Mouse (Mus musculus): ENCODE measurements around the gene Zwint. TPM values are rescaled to one million over a fixed set of nuclear protein-coding genes. Genes with fewer than 3 reads are reported as not detected.

The Zwint gene
- total RNA-seq (2015): 81.5 and 91.3 TPM in 2 replicates
- 177 and 196 TPM in 2 replicates for total RNA-seq (2017)

GRCm38 (mm10) chr10:72654270-72655016 is at the start of gene Zwint:
Zwint (plus strand) TSS chr10:72654845.
- ATAC-seq (replicated peaks; ENCODE audit: poor library complexity): peak; percentile 85

- ATAC-seq (replicated peaks; ENCODE audit: poor library complexity): no peak
These were observed 41.3 kb upstream of the Zwint start for GRCm38 (mm10) chr10:72613125-72613915.

- no peak for ATAC-seq (replicated peaks; ENCODE audit: poor library complexity)
These were observed 38.5 kb upstream of the Zwint start for GRCm38 (mm10) chr10:72616153-72616552.

- ATAC-seq (replicated peaks; ENCODE audit: poor library complexity): peak; percentile 57
These were observed 34.1 kb upstream of the Zwint start for GRCm38 (mm10) chr10:72620527-72620926.

GRCm38 (mm10) chr10:72623561-72623960 is 31.1 kb upstream of the Zwint start:
- peak; percentile 55 for ATAC-seq (replicated peaks; ENCODE audit: poor library complexity)

- no peak for ATAC-seq (replicated peaks; ENCODE audit: poor library complexity)
These were observed 20.5 kb upstream of the Zwint start for GRCm38 (mm10) chr10:72634125-72634524.

GRCm38 (mm10) chr10:72650867-72651266 is 3.8 kb upstream of the Zwint start:
- no peak for ATAC-seq (replicated peaks; ENCODE audit: poor library complexity)

- ATAC-seq (replicated peaks; ENCODE audit: poor library complexity): no peak
These were observed 848 bp upstream of the Zwint start for GRCm38 (mm10) chr10:72653797-72654196.

- peak; percentile 75 for ATAC-seq (replicated peaks; ENCODE audit: poor library complexity)
These were observed 418 bp downstream of the Zwint start for GRCm38 (mm10) chr10:72655017-72655509.

GRCm38 (mm10) chr10:72659198-72659597 is 4.6 kb downstream of the Zwint start:
- ATAC-seq (replicated peaks; ENCODE audit: poor library complexity): no peak

- no peak for ATAC-seq (replicated peaks; ENCODE audit: poor library complexity)
These were observed 5.7 kb downstream of the Zwint start for GRCm38 (mm10) chr10:72660350-72660749.

- peak; percentile 22; the same call in 1 of the 2 replicates for ATAC-seq (replicated peaks; ENCODE audit: poor library complexity)
These were observed 13.2 kb downstream of the Zwint start for GRCm38 (mm10) chr10:72667856-72668255.

GRCm38 (mm10) chr10:72669086-72669485 is 14.4 kb downstream of the Zwint start:
- ATAC-seq (replicated peaks; ENCODE audit: poor library complexity): peak; percentile 88

GRCm38 (mm10) chr10:72675971-72676370 is 21.3 kb downstream of the Zwint start:
- ATAC-seq (replicated peaks; ENCODE audit: poor library complexity): peak; percentile 53

GRCm38 (mm10) chr10:72676550-72676949 is 21.9 kb downstream of the Zwint start:
- peak; percentile 92 for ATAC-seq (replicated peaks; ENCODE audit: poor library complexity)

GRCm38 (mm10) chr10:72679086-72679485 is 24.4 kb downstream of the Zwint start:
- ATAC-seq (replicated peaks; ENCODE audit: poor library complexity): no peak

- no peak for ATAC-seq (replicated peaks; ENCODE audit: poor library complexity)
These were observed 46.4 kb downstream of the Zwint start for GRCm38 (mm10) chr10:72701092-72701491.

- ATAC-seq (replicated peaks; ENCODE audit: poor library complexity): no peak
These were observed 59.1 kb downstream of the Zwint start for GRCm38 (mm10) chr10:72713754-72714153.
